Mouse (Mus musculus): ENCODE measurements around the gene Rnf144a.

DNA sequence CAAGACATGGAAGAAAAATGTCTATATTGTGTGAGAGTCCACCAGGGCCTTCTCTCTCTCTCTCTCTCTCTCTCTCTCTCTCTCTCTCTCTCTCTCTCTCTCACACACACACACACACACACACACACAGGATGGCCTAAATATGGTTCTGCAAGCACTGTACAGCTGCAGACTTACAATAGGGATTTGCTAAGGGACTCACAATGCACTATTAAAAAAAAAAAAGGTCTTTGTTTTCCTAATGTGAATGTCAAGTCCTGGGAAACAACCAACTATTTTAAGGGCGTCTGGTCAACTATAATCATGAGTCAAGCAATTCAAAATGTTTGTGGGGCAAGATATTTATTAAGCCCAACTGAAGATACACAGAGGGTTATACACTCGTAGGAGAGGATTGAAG is 71.9 kb downstream of the Rnf144a start:
- TF ChIP-seq CTCF (IDR thresholded peaks at IDR 0.05; ENCODE audit: borderline replicate concordance, control insufficient read depth, extremely low read depth, insufficient read depth, low read length, poor library complexity) (no peak), POLR2A (IDR thresholded peaks at IDR 0.05; ENCODE audit: control insufficient read depth, extremely low read depth, insufficient read depth, low read length, poor library complexity) (no peak)
